Mouse (Mus musculus): ENCODE measurements at regions not wholly inside any gene's neighbourhood (a gene's known extent, or its start where the extent isn't known, plus 50 kb on each side); places are given as distances from the start of the nearest gene placed in this dataset.

GRCm38 (mm10) chr1:146316172-146317158 lies 178.1 kb upstream of the Brinp3 start:
- no peak overlapping the region for H3K27ac ChIP-seq (ENCODE audit: insufficient read depth, low read depth, low read length)
- TF ChIP-seq CTCF (conservative IDR thresholded peaks at IDR 0.05; ENCODE audit: insufficient read depth, insufficient read length, low read depth, low read length): no peak
- no peak for TF ChIP-seq POLR2A (IDR thresholded peaks at IDR 0.05; ENCODE audit: low read depth, low read length)

DNA sequence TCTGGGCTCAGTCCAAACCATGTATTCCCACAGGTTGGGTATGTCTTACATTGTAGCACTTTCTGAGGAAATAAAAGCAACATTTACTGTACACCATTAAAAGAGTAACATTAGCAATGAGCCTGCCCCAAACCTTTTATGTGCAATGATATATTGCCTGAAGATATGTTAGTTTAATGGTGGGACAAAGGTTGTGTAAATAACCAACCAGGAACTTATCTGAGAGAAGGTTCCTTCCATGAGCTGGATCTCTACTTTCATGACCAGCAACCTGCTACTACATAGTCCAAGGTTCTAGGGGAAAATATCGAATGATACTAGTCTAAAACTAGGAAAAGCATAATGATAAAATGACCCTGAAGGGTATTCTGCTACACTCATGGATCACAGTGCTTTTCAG lies 172.5 kb upstream of the Brinp3 start:
- Histone ChIP-seq H3K4me3 (ENCODE audit: insufficient read depth, low read depth, low read length) (no peak overlapping the region), H3K36me3 (ENCODE audit: control insufficient read depth, insufficient read depth, low read length) (no peaks in the 10 kb centered on the region), H3K4me1 (ENCODE audit: control insufficient read depth, insufficient read depth, low read length) (no peaks in the 10 kb centered on the region), H3K27me3 (replicated peaks; ENCODE audit: control insufficient read depth, insufficient read depth, low read length) (no peaks in the 10 kb centered on the region), H3K27ac (ENCODE audit: insufficient read depth, low read depth, low read length) (no peak overlapping the region)
- 52% methylated on average over 1 of the region's 1 CpGs for WGBS
- no peak for DNase-seq
- TF ChIP-seq POLR2A (IDR thresholded peaks at IDR 0.05; ENCODE audit: low read depth, low read length) (no peak), CTCF (conservative IDR thresholded peaks at IDR 0.05; ENCODE audit: insufficient read depth, insufficient read length, low read depth, low read length) (no peak)

More at GRCm38 (mm10) chr1:146316172-146317158, 178.1 kb upstream of the Brinp3 start:
- Histone ChIP-seq H3K4me1 (ENCODE audit: control insufficient read depth, insufficient read depth, low read length) (no peaks in the 10 kb centered on the region), H3K4me3 (ENCODE audit: insufficient read depth, low read depth, low read length) (no peak overlapping the region), H3K27me3 (replicated peaks; ENCODE audit: control insufficient read depth, insufficient read depth, low read length) (no peaks in the 10 kb centered on the region), H3K36me3 (ENCODE audit: control insufficient read depth, insufficient read depth, low read length) (no peaks in the 10 kb centered on the region)
- DNase-seq: peak; percentile 4
- WGBS: 80% methylated on average over 4 of the region's 4 CpGs

DNA sequence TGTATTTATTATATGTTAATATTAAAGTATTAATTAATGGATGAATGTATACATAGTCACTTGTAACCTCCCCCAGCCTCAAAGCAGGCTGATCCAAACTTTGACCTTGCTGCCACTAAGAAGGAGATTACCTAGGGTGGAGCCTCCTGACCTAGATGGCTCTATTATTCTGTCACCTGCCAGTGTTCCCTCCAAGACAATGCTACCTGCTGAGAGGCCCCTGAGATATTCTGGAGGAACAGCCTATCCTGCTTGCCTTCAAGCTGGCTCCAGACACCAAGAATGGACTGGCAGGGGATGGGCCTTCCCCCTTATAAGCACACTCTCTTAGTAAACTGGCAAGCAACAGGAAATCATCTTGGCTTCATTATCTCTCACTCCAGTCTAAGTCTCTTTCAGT lies 171.7 kb upstream of the Brinp3 start:
- Histone ChIP-seq H3K4me1 (ENCODE audit: control insufficient read depth, insufficient read depth, low read length) (no peaks in the 10 kb centered on the region), H3K27ac (ENCODE audit: insufficient read depth, low read depth, low read length) (no peak overlapping the region), H3K36me3 (ENCODE audit: control insufficient read depth, insufficient read depth, low read length) (no peaks in the 10 kb centered on the region), H3K4me3 (ENCODE audit: insufficient read depth, low read depth, low read length) (no peak overlapping the region), H3K27me3 (replicated peaks; ENCODE audit: control insufficient read depth, insufficient read depth, low read length) (no peaks in the 10 kb centered on the region)
- no peak for TF ChIP-seq POLR2A (IDR thresholded peaks at IDR 0.05; ENCODE audit: low read depth, low read length)
- no peak for TF ChIP-seq CTCF (conservative IDR thresholded peaks at IDR 0.05; ENCODE audit: insufficient read depth, insufficient read length, low read depth, low read length)
- no peak for DNase-seq

- Histone ChIP-seq H3K4me3 (ENCODE audit: insufficient read depth, low read depth, low read length) (no peak overlapping the region), H3K36me3 (ENCODE audit: control insufficient read depth, insufficient read depth, low read length) (no peaks in the 10 kb centered on the region), H3K27ac (ENCODE audit: insufficient read depth, low read depth, low read length) (no peak overlapping the region), H3K27me3 (replicated peaks; ENCODE audit: control insufficient read depth, insufficient read depth, low read length) (no peaks in the 10 kb centered on the region), H3K4me1 (ENCODE audit: control insufficient read depth, insufficient read depth, low read length) (no peaks in the 10 kb centered on the region)
- no peak for DNase-seq
- TF ChIP-seq CTCF (conservative IDR thresholded peaks at IDR 0.05; ENCODE audit: insufficient read depth, insufficient read length, low read depth, low read length) (no peak), POLR2A (IDR thresholded peaks at IDR 0.05; ENCODE audit: low read depth, low read length) (no peak)
- 65% methylated on average over 2 of the region's 2 CpGs for WGBS
Observed at GRCm38 (mm10) chr1:146337049-146337448, 157.5 kb upstream of the Brinp3 start.

DNA sequence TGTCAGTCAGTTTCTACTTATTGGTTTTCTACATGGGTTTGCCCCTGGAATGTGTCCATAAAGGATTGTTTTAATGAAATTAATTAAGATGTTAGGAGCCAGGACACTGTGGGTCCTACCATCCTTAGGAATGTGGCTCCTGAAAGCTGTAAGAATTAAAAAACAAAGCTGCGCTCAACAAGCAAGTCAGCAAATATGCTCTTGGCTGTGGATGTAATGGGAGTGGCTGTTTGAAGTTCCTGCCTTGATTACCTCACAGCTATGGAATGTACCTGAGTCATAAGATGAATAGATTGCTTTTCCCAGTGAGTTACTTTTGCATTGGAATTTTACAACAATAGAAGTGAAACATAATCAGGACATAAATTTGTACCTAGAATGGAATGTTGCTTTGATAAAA lies 137.6 kb upstream of the Brinp3 start:
- 82% methylated on average over 1 of the region's 1 CpGs for WGBS
- Histone ChIP-seq H3K4me3 (ENCODE audit: insufficient read depth, low read depth, low read length) (no peak overlapping the region), H3K27ac (ENCODE audit: insufficient read depth, low read depth, low read length) (no peak overlapping the region), H3K27me3 (replicated peaks; ENCODE audit: control insufficient read depth, insufficient read depth, low read length) (no peaks in the 10 kb centered on the region), H3K4me1 (ENCODE audit: control insufficient read depth, insufficient read depth, low read length) (no peaks in the 10 kb centered on the region), H3K36me3 (ENCODE audit: control insufficient read depth, insufficient read depth, low read length) (no peaks in the 10 kb centered on the region)
- TF ChIP-seq POLR2A (IDR thresholded peaks at IDR 0.05; ENCODE audit: low read depth, low read length) (no peak), CTCF (conservative IDR thresholded peaks at IDR 0.05; ENCODE audit: insufficient read depth, insufficient read length, low read depth, low read length) (no peak)
- DNase-seq: no peak

- Histone ChIP-seq H3K27me3 (replicated peaks; ENCODE audit: control insufficient read depth, insufficient read depth, low read length) (no peaks in the 10 kb centered on the region), H3K4me1 (ENCODE audit: control insufficient read depth, insufficient read depth, low read length) (no peaks in the 10 kb centered on the region), H3K4me3 (ENCODE audit: insufficient read depth, low read depth, low read length) (no peak overlapping the region), H3K27ac (ENCODE audit: insufficient read depth, low read depth, low read length) (no peak overlapping the region), H3K36me3 (ENCODE audit: control insufficient read depth, insufficient read depth, low read length) (no peaks in the 10 kb centered on the region)
- DNase-seq: no peak
- no peak for TF ChIP-seq POLR2A (IDR thresholded peaks at IDR 0.05; ENCODE audit: low read depth, low read length)
- no peak for TF ChIP-seq CTCF (conservative IDR thresholded peaks at IDR 0.05; ENCODE audit: insufficient read depth, insufficient read length, low read depth, low read length)
Observed at GRCm38 (mm10) chr1:146358301-146358700, 136.3 kb upstream of the Brinp3 start.

DNA sequence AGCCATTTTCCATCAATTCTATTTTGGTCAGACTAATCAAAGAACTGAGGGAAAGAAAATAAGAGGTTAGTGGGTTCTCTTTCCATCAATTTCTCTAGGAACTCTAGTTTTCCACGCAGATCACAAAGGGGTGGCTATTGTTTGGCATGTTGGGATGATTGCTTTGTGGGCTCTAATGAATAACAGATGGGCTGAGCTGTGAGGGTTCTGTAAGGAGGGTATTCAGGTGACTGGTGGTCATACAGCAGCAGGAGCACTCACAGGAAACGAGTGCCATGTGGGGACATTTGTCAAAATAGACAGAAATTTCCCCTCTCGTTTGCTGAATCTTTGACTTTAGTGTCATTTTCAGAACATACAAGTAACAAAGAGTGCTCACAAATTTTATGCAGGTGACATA lies 134.9 kb upstream of the Brinp3 start:
- no peaks in the 10 kb centered on the region for H3K36me3 ChIP-seq (ENCODE audit: control insufficient read depth, insufficient read depth, low read length)
- DNase-seq: no peak
- no peaks in the 10 kb centered on the region for H3K27me3 ChIP-seq (replicated peaks; ENCODE audit: control insufficient read depth, insufficient read depth, low read length)
- no peak overlapping the region for H3K4me3 ChIP-seq (ENCODE audit: insufficient read depth, low read depth, low read length)
- no peaks in the 10 kb centered on the region for H3K4me1 ChIP-seq (ENCODE audit: control insufficient read depth, insufficient read depth, low read length)
- 41% methylated on average over 3 of the region's 3 CpGs for WGBS
- no peak for TF ChIP-seq POLR2A (IDR thresholded peaks at IDR 0.05; ENCODE audit: low read depth, low read length)
- TF ChIP-seq CTCF (conservative IDR thresholded peaks at IDR 0.05; ENCODE audit: insufficient read depth, insufficient read length, low read depth, low read length): no peak
- H3K27ac ChIP-seq (ENCODE audit: insufficient read depth, low read depth, low read length): no peak overlapping the region
